Mouse (Mus musculus) megakaryocyte, embryonic 14.5 days (primary cell): Measurements from ENCODE around the gene Agap3.

Source experiments
- FLI1 ChIP-seq: IDR thresholded peaks from 2 replicates; pipeline ENCODE4 v1.6.1; 2012; ENCODE audit warnings: low read length, inconsistent platforms, mixed read lengths
- GATA1 ChIP-seq: IDR thresholded peaks from 3 replicates; pipeline ENCODE4 v1.6.1; 2012; ENCODE audit warnings: mixed read lengths, low read length, inconsistent platforms, borderline replicate concordance

GRCm38 (mm10) chr5:24550598-24551316 lies 98.8 kb downstream of the Agap3 start:
- TF ChIP-seq GATA1 (no peak), FLI1 (no peak)
